Mouse (Mus musculus): ENCODE measurements around the gene Gucy2c. TPM values are rescaled to one million over a fixed set of nuclear protein-coding genes. Genes with fewer than 3 reads are reported as not detected.

The Gucy2c gene
- polyA plus RNA-seq, 1 experiment from 2014 or later: 0.15 TPM

- Histone ChIP-seq H3K27ac (ENCODE audit: low read length) (peak overlapping the region; percentile 42; the same call in 1 of the 2 replicates), H3K4me2 (ENCODE audit: low read length) (no peak overlapping the region), H3K4me1 (replicated peaks; ENCODE audit: control insufficient read depth, insufficient read depth, low read length) (no peaks in the 10 kb centered on the region), H3K4me3 (replicated peaks; ENCODE audit: low read length) (no peak overlapping the region), H3K27me3 (replicated peaks; ENCODE audit: control insufficient read depth, insufficient read depth, low read length) (no peaks in the 10 kb centered on the region), H3K9ac (replicated peaks; ENCODE audit: low read depth, low read length) (no peak overlapping the region), H3K36me3 (ENCODE audit: control insufficient read depth, insufficient read depth) (peaks cover 60% of the 10 kb centered on the region), H3K9me3 (ENCODE audit: control insufficient read depth, low read length) (no peaks in the 10 kb centered on the region)
- WGBS: 91% methylated on average over 19 of the region's 21 CpGs
- ATAC-seq: no peak
Measured at GRCm38 (mm10) chr6:136816826-136817225, 35.3 kb upstream of the Gucy2c start.

GRCm38 (mm10) chr6:136815381-136815780, 33.8 kb upstream of the Gucy2c start:
- no peak for ATAC-seq
- Histone ChIP-seq H3K36me3 (ENCODE audit: control insufficient read depth, insufficient read depth) (peaks cover 47% of the 10 kb centered on the region), H3K4me3 (replicated peaks; ENCODE audit: low read length) (no peak overlapping the region), H3K4me2 (ENCODE audit: low read length) (no peak overlapping the region), H3K9ac (replicated peaks; ENCODE audit: low read depth, low read length) (no peak overlapping the region), H3K4me1 (replicated peaks; ENCODE audit: control insufficient read depth, insufficient read depth, low read length) (no peaks in the 10 kb centered on the region), H3K27me3 (replicated peaks; ENCODE audit: control insufficient read depth, insufficient read depth, low read length) (no peaks in the 10 kb centered on the region), H3K9me3 (ENCODE audit: control insufficient read depth, low read length) (no peaks in the 10 kb centered on the region), H3K27ac (ENCODE audit: low read length) (no peak overlapping the region)
- WGBS: 93% methylated on average over 7 of the region's 7 CpGs

DNA sequence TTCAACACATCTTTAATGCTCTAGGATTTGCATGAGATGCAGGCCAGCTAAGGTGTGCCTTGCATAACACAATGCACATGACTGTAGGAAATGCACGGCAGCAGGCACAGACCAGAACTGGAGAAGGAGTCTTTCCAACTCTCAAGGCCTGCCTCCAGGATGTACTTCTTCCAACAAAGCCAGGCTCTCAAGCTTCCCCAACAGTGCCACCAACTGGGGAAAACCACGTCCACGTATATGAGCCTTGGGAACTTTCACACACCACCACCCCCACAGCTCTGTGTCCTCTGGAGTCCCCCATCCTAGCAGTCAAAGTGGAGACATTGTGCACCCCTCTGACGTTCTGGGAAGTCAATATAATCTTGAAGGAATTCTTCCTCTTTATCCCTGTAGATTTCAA, 31.6 kb upstream of the Gucy2c start:
- no peak overlapping the region for H3K27ac ChIP-seq (ENCODE audit: low read length)
- ATAC-seq: no peak
- WGBS: 43% methylated on average over 4 of the region's 4 CpGs
- no peak overlapping the region for H3K4me2 ChIP-seq (ENCODE audit: low read length)
- H3K27me3 ChIP-seq (replicated peaks; ENCODE audit: control insufficient read depth, insufficient read depth, low read length): no peaks in the 10 kb centered on the region
- H3K36me3 ChIP-seq (ENCODE audit: control insufficient read depth, insufficient read depth): peaks cover 42% of the 10 kb centered on the region
- H3K9ac ChIP-seq (replicated peaks; ENCODE audit: low read depth, low read length): no peak overlapping the region
- peaks cover 15% of the 10 kb centered on the region for H3K4me1 ChIP-seq (replicated peaks; ENCODE audit: control insufficient read depth, insufficient read depth, low read length)
- no peaks in the 10 kb centered on the region for H3K9me3 ChIP-seq (ENCODE audit: control insufficient read depth, low read length)
- H3K4me3 ChIP-seq (replicated peaks; ENCODE audit: low read length): no peak overlapping the region

DNA sequence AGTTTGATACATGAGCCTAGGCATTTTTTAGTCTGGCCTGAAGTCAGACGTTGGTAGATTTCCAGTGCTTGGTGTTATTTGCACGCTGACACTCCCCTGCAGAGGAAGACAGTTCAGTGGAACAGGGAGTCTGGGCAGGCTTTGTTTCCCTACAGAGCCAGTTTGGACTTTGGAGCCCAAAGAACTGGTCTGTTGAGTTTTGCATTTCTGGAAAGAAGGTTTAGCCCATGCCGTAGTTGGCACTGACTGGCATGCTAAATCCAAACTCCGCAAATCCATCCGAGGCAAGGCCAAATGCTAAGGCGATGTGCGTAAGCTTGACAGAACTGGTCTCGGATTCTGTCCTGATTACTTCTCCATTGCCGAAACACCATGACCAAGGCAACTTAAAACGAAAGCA, 29.6 kb upstream of the Gucy2c start:
- no peak for ATAC-seq
- no peaks in the 10 kb centered on the region for H3K9me3 ChIP-seq (ENCODE audit: control insufficient read depth, low read length)

DNA sequence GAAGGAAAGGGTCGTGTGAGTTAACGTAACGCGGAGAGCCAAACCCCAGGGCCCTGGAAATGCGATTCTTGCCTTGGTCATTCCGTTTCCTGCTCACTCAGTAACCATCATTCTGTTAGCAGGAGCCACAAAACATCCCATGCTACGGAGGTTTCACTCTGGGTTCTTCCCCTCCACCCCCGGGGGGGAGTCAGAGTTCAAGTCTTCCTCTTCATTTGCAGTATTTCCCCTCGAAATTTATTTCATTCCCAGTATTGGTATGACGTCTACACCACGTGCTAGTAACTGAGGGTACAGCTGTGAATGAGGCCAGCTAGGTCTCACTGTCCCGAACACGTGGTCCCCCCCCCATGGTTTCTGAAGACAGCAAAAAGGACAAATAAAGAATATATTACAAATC, 28.1 kb upstream of the Gucy2c start:
- H3K9ac ChIP-seq (replicated peaks; ENCODE audit: low read depth, low read length): no peak overlapping the region
- peaks cover 24% of the 10 kb centered on the region for H3K4me1 ChIP-seq (replicated peaks; ENCODE audit: control insufficient read depth, insufficient read depth, low read length)
- peaks cover 18% of the 10 kb centered on the region for H3K36me3 ChIP-seq (ENCODE audit: control insufficient read depth, insufficient read depth)
- peak overlapping the region; percentile 98 for H3K4me2 ChIP-seq (ENCODE audit: low read length)
- H3K9me3 ChIP-seq (ENCODE audit: control insufficient read depth, low read length): no peaks in the 10 kb centered on the region
- 84% methylated on average over 13 of the region's 13 CpGs for WGBS
- no peak for ATAC-seq
- no peaks in the 10 kb centered on the region for H3K27me3 ChIP-seq (replicated peaks; ENCODE audit: control insufficient read depth, insufficient read depth, low read length)
- H3K27ac ChIP-seq (ENCODE audit: low read length): no peak overlapping the region
- no peak overlapping the region for H3K4me3 ChIP-seq (replicated peaks; ENCODE audit: low read length)

More for the DNA sequence above, 29.6 kb upstream of the Gucy2c start:
- Histone ChIP-seq H3K9ac (replicated peaks; ENCODE audit: low read depth, low read length) (no peak overlapping the region), H3K4me2 (ENCODE audit: low read length) (no peak overlapping the region), H3K27ac (ENCODE audit: low read length) (no peak overlapping the region), H3K4me1 (replicated peaks; ENCODE audit: control insufficient read depth, insufficient read depth, low read length) (peaks cover 21% of the 10 kb centered on the region), H3K27me3 (replicated peaks; ENCODE audit: control insufficient read depth, insufficient read depth, low read length) (no peaks in the 10 kb centered on the region), H3K4me3 (replicated peaks; ENCODE audit: low read length) (no peak overlapping the region), H3K36me3 (ENCODE audit: control insufficient read depth, insufficient read depth) (peaks cover 30% of the 10 kb centered on the region)
- 86% methylated on average over 10 of the region's 10 CpGs for WGBS

DNA sequence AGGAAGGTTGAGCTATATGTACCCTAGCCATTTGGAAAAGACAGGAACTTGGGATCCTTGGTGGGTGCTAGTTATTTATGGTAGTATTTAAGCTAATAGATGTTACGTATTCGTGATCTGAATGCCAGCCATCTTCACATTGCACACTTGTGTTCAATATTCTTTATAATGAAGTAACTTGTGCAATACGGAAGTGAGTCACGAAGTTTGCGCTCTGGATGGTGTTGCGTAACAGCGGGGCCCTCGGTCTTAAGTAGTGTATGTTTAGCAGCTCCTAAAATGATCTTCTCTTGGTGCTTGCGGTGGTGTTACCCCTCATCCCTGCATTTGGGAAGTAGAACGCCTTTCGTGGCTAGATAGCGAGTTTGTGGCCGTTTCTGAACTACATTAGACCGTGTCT, 27.5 kb upstream of the Gucy2c start:
- 41% methylated on average over 14 of the region's 14 CpGs for WGBS
- H3K4me3 ChIP-seq (replicated peaks; ENCODE audit: low read length): peak overlapping the region; percentile 64
- H3K9me3 ChIP-seq (ENCODE audit: control insufficient read depth, low read length): no peaks in the 10 kb centered on the region
- ATAC-seq: no peak
- peak overlapping the region; percentile 98 for H3K4me2 ChIP-seq (ENCODE audit: low read length)
- peaks cover 15% of the 10 kb centered on the region for H3K36me3 ChIP-seq (ENCODE audit: control insufficient read depth, insufficient read depth)
- peaks cover 24% of the 10 kb centered on the region for H3K4me1 ChIP-seq (replicated peaks; ENCODE audit: control insufficient read depth, insufficient read depth, low read length)
- no peak overlapping the region for H3K27ac ChIP-seq (ENCODE audit: low read length)
- H3K9ac ChIP-seq (replicated peaks; ENCODE audit: low read depth, low read length): peak overlapping the region; percentile 74
- H3K27me3 ChIP-seq (replicated peaks; ENCODE audit: control insufficient read depth, insufficient read depth, low read length): no peaks in the 10 kb centered on the region

- Histone ChIP-seq H3K9me3 (ENCODE audit: control insufficient read depth, low read length) (no peaks in the 10 kb centered on the region), H3K4me1 (replicated peaks; ENCODE audit: control insufficient read depth, insufficient read depth, low read length) (peaks cover 24% of the 10 kb centered on the region), H3K4me3 (replicated peaks; ENCODE audit: low read length) (peak overlapping the region; percentile 64), H3K9ac (replicated peaks; ENCODE audit: low read depth, low read length) (peak overlapping the region; percentile 74), H3K4me2 (ENCODE audit: low read length) (peak overlapping the region; percentile 98), H3K36me3 (ENCODE audit: control insufficient read depth, insufficient read depth) (peaks cover 11% of the 10 kb centered on the region; the same call in 1 of the 2 replicates), H3K27ac (ENCODE audit: low read length) (no peak overlapping the region), H3K27me3 (replicated peaks; ENCODE audit: control insufficient read depth, insufficient read depth, low read length) (no peaks in the 10 kb centered on the region)
- WGBS: under 1% methylated on average over 28 of the region's 28 CpGs
- peak; percentile 3; the same call in 1 of the 2 replicates for ATAC-seq
Measured at GRCm38 (mm10) chr6:136808631-136809046, 27.1 kb upstream of the Gucy2c start.

GRCm38 (mm10) chr6:136808014-136808417, 26.5 kb upstream of the Gucy2c start, which contains the start of gene H2afj:
TSS of gene H2afj (plus strand) at chr6:136808244.
- Histone ChIP-seq H3K4me2 (ENCODE audit: low read length) (peak within 1 kb of the TSS; percentile 98), H3K36me3 (ENCODE audit: control insufficient read depth, insufficient read depth) (peaks cover 8% of the 10 kb centered on the region; the same call in 1 of the 2 replicates), H3K9me3 (ENCODE audit: control insufficient read depth, low read length) (no peaks in the 10 kb centered on the region), H3K27ac (ENCODE audit: low read length) (peak within 1 kb of the TSS; percentile 66), H3K4me3 (replicated peaks; ENCODE audit: low read length) (peak within 1 kb of the TSS; percentile 64), H3K27me3 (replicated peaks; ENCODE audit: control insufficient read depth, insufficient read depth, low read length) (no peaks in the 10 kb centered on the region), H3K9ac (replicated peaks; ENCODE audit: low read depth, low read length) (peak within 1 kb of the TSS; percentile 74), H3K4me1 (replicated peaks; ENCODE audit: control insufficient read depth, insufficient read depth, low read length) (peaks cover 30% of the 10 kb centered on the region)
- WGBS: under 1% methylated on average over 34 of the region's 34 CpGs
- peak; percentile 89 for ATAC-seq

- ATAC-seq: no peak
- Histone ChIP-seq H3K27me3 (replicated peaks; ENCODE audit: control insufficient read depth, insufficient read depth, low read length) (no peaks in the 10 kb centered on the region), H3K4me1 (replicated peaks; ENCODE audit: control insufficient read depth, insufficient read depth, low read length) (peaks cover 30% of the 10 kb centered on the region), H3K36me3 (ENCODE audit: control insufficient read depth, insufficient read depth) (peaks cover 8% of the 10 kb centered on the region; the same call in 1 of the 2 replicates), H3K9me3 (ENCODE audit: control insufficient read depth, low read length) (no peaks in the 10 kb centered on the region), H3K4me3 (replicated peaks; ENCODE audit: low read length) (peak overlapping the region; percentile 64), H3K4me2 (ENCODE audit: low read length) (peak overlapping the region; percentile 58), H3K9ac (replicated peaks; ENCODE audit: low read depth, low read length) (0 out of 2 replicates have a peak overlapping the region, but pooled peaks have one; percentile 45), H3K27ac (ENCODE audit: low read length) (peak overlapping the region; percentile 66)
- 35% methylated on average over 18 of the region's 18 CpGs for WGBS
Measured at GRCm38 (mm10) chr6:136807395-136808013, 25.9 kb upstream of the Gucy2c start.

Measured in forebrain, embryonic 16.5 days (tissue).